Mouse (Mus musculus): ENCODE results near the gene Wdr83.
A peak's percentile ranks its signal among the peaks of the same experiment; 100 is the strongest.

- TF ChIP-seq CTCF (IDR thresholded peaks at IDR 0.05; ENCODE audit: extremely low read depth, insufficient read length, insufficient replicate concordance, low read depth, low read length) (peak; percentile 36; the same call in 1 of the 2 replicates), POLR2A (IDR thresholded peaks at IDR 0.05; ENCODE audit: low read depth, low read length) (peak; percentile 92)
Measured at GRCm38 (mm10) chr8:85083108-85083813, 2.2 kb upstream of the Wdr83 start, which contains the start of gene Man2b1.

All from small intestine, adult 2 months (tissue).